Mouse (Mus musculus) stomach, embryonic 14.5 days (tissue): ENCODE measurements around the gene Mllt10. TPM values are rescaled to one million over a fixed set of nuclear protein-coding genes. Genes with fewer than 3 reads are reported as not detected.

ENCODE experiments used
- ATAC-seq: fragments of 200-750 bp; cut with Nextera tagmentation; 2 replicates; pipeline ENCODE4 v1.8.0; 2017; ENCODE audit warnings: low read depth, moderate TSS enrichment; ENCODE audit not compliant: insufficient number of reproducible peaks, insufficient read depth, low FRiP score
- H3K27ac ChIP-seq: fragments of 300-500 bp; sonication (generic); 2 replicates; pipeline ENCODE4 v1.5.1; 2014; ENCODE audit warnings: mild to moderate bottlenecking, low read length, moderate library complexity, mixed read lengths
- H3K27me3 ChIP-seq: fragments of 300-500 bp; sonication (generic); 2 replicates; pipeline ENCODE4 v1.6.1; 2014; ENCODE audit warnings: low read length, control low read depth, mixed read lengths; ENCODE audit not compliant: control insufficient read depth, insufficient read depth
- H3K36me3 ChIP-seq: fragments of 300-500 bp; sonication (generic); 2 replicates; pipeline ENCODE4 v1.6.1; 2014; ENCODE audit warnings: mild to moderate bottlenecking, control low read depth, low read length, moderate library complexity, mixed read lengths; ENCODE audit not compliant: control insufficient read depth, insufficient read depth
- H3K4me1 ChIP-seq: fragments of 300-500 bp; sonication (generic); 2 replicates; pipeline ENCODE4 v1.6.1; 2014; ENCODE audit warnings: low read length, control low read depth, mixed read lengths; ENCODE audit not compliant: control insufficient read depth, insufficient read depth
- H3K4me2 ChIP-seq: fragments of 300-500 bp; sonication (generic); replicated peaks from 2 replicates; pipeline ENCODE4 v1.6.1; 2014; ENCODE audit warnings: low read depth, low read length, control low read depth
- H3K4me3 ChIP-seq: fragments of 300-500 bp; sonication (generic); 2 replicates; pipeline ENCODE4 v1.5.1; 2014; ENCODE audit warnings: low read depth, low read length, control low read depth
- H3K9ac ChIP-seq: fragments of 300-500 bp; sonication (generic); replicated peaks from 2 replicates; pipeline ENCODE4 v1.6.1; 2014; ENCODE audit warnings: low read depth, mild to moderate bottlenecking, control low read depth, low read length, moderate library complexity, mixed read lengths
- H3K9me3 ChIP-seq: fragments of 300-500 bp; sonication (generic); 2 replicates; pipeline ENCODE4 v1.6.1; 2016; ENCODE audit warnings: low read depth, low read length, control low read depth; ENCODE audit not compliant: control insufficient read depth
- WGBS: fragments of 180-500 bp; shearing (Covaris S2); extraction: QIAGEN DNeasy Blood & Tissue Kit; methylation state at CpG from one replicate; pipeline ENCODE4 v1.1.7; 2014; 5-methylcytosine and 5-hydroxymethylcytosine counted together
- polyA plus RNA-seq: library from polyadenylated mRNA; unstranded; fragments of >200 nt; fragmentation: Nextera tagmentation; extraction: Ambion mirVana; gene quantifications from 2 replicates; pipeline ENCODE4 v1.2.1, GENCODE M21; 2014

Mllt10 gene
- polyA plus RNA-seq, 1 experiment from 2014 or later: 56.9 TPM

- Histone ChIP-seq H3K9ac (no peak overlapping the region), H3K4me1 (0 out of 2 replicates have a peak, but pooled peaks cover 2% of the 10 kb centered on the region), H3K4me2 (no peak overlapping the region), H3K9me3 (no peaks in the 10 kb centered on the region), H3K27ac (no peak overlapping the region), H3K36me3 (peaks cover 19% of the 10 kb centered on the region), H3K27me3 (no peaks in the 10 kb centered on the region), H3K4me3 (no peak overlapping the region)
- no peak for ATAC-seq
- 84% methylated on average over 5 of the region's 5 CpGs for WGBS
Observed at GRCm38 (mm10) chr2:18160992-18161391, 106.0 kb downstream of the Mllt10 start.

GRCm38 (mm10) chr2:18165511-18165910 is 110.5 kb downstream of the Mllt10 start:
- Histone ChIP-seq H3K9me3 (no peaks in the 10 kb centered on the region), H3K36me3 (peaks cover 20% of the 10 kb centered on the region), H3K4me1 (no peaks in the 10 kb centered on the region), H3K27me3 (no peaks in the 10 kb centered on the region), H3K4me3 (no peak overlapping the region), H3K9ac (no peak overlapping the region), H3K27ac (no peak overlapping the region), H3K4me2 (no peak overlapping the region)
- ATAC-seq: no peak
- 86% methylated on average over 2 of the region's 2 CpGs for WGBS

- peaks cover 13% of the 10 kb centered on the region; the same call in 1 of the 2 replicates for H3K36me3 ChIP-seq
- H3K4me3 ChIP-seq: no peak overlapping the region
- WGBS: 50% methylated on average over 1 of the region's 1 CpGs
- H3K9ac ChIP-seq: no peak overlapping the region
- H3K27me3 ChIP-seq: no peaks in the 10 kb centered on the region
- H3K4me2 ChIP-seq: no peak overlapping the region
- no peaks in the 10 kb centered on the region for H3K4me1 ChIP-seq
- ATAC-seq: no peak
- H3K27ac ChIP-seq: no peak overlapping the region
- no peaks in the 10 kb centered on the region for H3K9me3 ChIP-seq
Observed at GRCm38 (mm10) chr2:18169174-18169948, 114.3 kb downstream of the Mllt10 start.

GRCm38 (mm10) chr2:18175234-18175633 is 120.2 kb downstream of the Mllt10 start:
- Histone ChIP-seq H3K4me2 (no peak overlapping the region), H3K4me3 (no peak overlapping the region), H3K27me3 (no peaks in the 10 kb centered on the region), H3K27ac (no peak overlapping the region), H3K36me3 (peaks cover 20% of the 10 kb centered on the region), H3K9me3 (no peaks in the 10 kb centered on the region), H3K9ac (no peak overlapping the region), H3K4me1 (no peaks in the 10 kb centered on the region)
- ATAC-seq: no peak
- 26% methylated on average over 1 of the region's 1 CpGs for WGBS

- WGBS: 82% methylated on average over 3 of the region's 3 CpGs
- Histone ChIP-seq H3K27me3 (no peaks in the 10 kb centered on the region), H3K4me3 (no peak overlapping the region), H3K4me1 (no peaks in the 10 kb centered on the region), H3K9ac (no peak overlapping the region), H3K9me3 (no peaks in the 10 kb centered on the region), H3K4me2 (no peak overlapping the region), H3K27ac (no peak overlapping the region), H3K36me3 (peaks cover 20% of the 10 kb centered on the region)
- no peak for ATAC-seq
Observed at GRCm38 (mm10) chr2:18176235-18176634, 121.2 kb downstream of the Mllt10 start.

- no peak overlapping the region for H3K4me3 ChIP-seq
- H3K27me3 ChIP-seq: no peaks in the 10 kb centered on the region
- no peak overlapping the region for H3K9ac ChIP-seq
- no peaks in the 10 kb centered on the region for H3K4me1 ChIP-seq
- H3K9me3 ChIP-seq: no peaks in the 10 kb centered on the region
- no peak overlapping the region for H3K4me2 ChIP-seq
- peaks cover 21% of the 10 kb centered on the region for H3K36me3 ChIP-seq
- H3K27ac ChIP-seq: no peak overlapping the region
- 93% methylated on average over 5 of the region's 5 CpGs for WGBS
- ATAC-seq: no peak
Observed at GRCm38 (mm10) chr2:18180323-18180722, 125.3 kb downstream of the Mllt10 start.

GRCm38 (mm10) chr2:18181631-18182030 is 126.6 kb downstream of the Mllt10 start:
- Histone ChIP-seq H3K4me1 (no peaks in the 10 kb centered on the region), H3K36me3 (peaks cover 14% of the 10 kb centered on the region), H3K4me2 (no peak overlapping the region), H3K9me3 (no peaks in the 10 kb centered on the region), H3K27ac (no peak overlapping the region), H3K27me3 (no peaks in the 10 kb centered on the region), H3K4me3 (no peak overlapping the region), H3K9ac (no peak overlapping the region)
- WGBS: 84% methylated on average over 3 of the region's 3 CpGs
- ATAC-seq: no peak

GRCm38 (mm10) chr2:18183079-18183478 is 128.0 kb downstream of the Mllt10 start:
- peaks cover 15% of the 10 kb centered on the region for H3K36me3 ChIP-seq
- no peak overlapping the region for H3K27ac ChIP-seq
- H3K4me1 ChIP-seq: no peaks in the 10 kb centered on the region
- no peaks in the 10 kb centered on the region for H3K27me3 ChIP-seq
- H3K4me3 ChIP-seq: no peak overlapping the region
- H3K4me2 ChIP-seq: no peak overlapping the region
- H3K9me3 ChIP-seq: no peaks in the 10 kb centered on the region
- H3K9ac ChIP-seq: no peak overlapping the region
- no peak for ATAC-seq

GRCm38 (mm10) chr2:18188367-18188766 is 133.3 kb downstream of the Mllt10 start:
- no peak overlapping the region for H3K4me3 ChIP-seq
- H3K4me1 ChIP-seq: no peaks in the 10 kb centered on the region
- no peak overlapping the region for H3K4me2 ChIP-seq
- H3K36me3 ChIP-seq: peaks cover 30% of the 10 kb centered on the region
- H3K9me3 ChIP-seq: no peaks in the 10 kb centered on the region
- no peak for ATAC-seq
- H3K9ac ChIP-seq: no peak overlapping the region
- H3K27ac ChIP-seq: no peak overlapping the region
- no peaks in the 10 kb centered on the region for H3K27me3 ChIP-seq
- WGBS: 98% methylated on average over 2 of the region's 2 CpGs
